Mouse (Mus musculus) midbrain, postnatal 0 days (tissue): ENCODE data around the gene Elp5. TPM values are rescaled to one million over a fixed set of nuclear protein-coding genes. Genes with fewer than 3 reads are reported as not detected.
"Not testable (repeated sequence)": the region's sequence is repeated elsewhere in the genome, so short reads cannot be mapped to it uniquely, and the experiment has no call there.

Experiments used
- ATAC-seq: fragments of 200-750 bp; cut with Nextera tagmentation; 2 replicates; pipeline ENCODE4 v1.8.0; 2017; ENCODE audit warnings: moderate number of reproducible peaks, mild to moderate bottlenecking, moderate TSS enrichment, moderate library complexity; ENCODE audit not compliant: low FRiP score
- DNase-seq: peaks from one replicate; pipeline ENCODE4 v3.0.0-alpha.2; 2015; ENCODE audit warnings: low spot score
- H3K27ac ChIP-seq: fragments of 300-500 bp; sonication (generic); 2 replicates; pipeline ENCODE4 v1.5.1; 2014; ENCODE audit warnings: low read depth, mild to moderate bottlenecking, low read length, mixed read lengths
- H3K27me3 ChIP-seq: fragments of 300-500 bp; sonication (generic); 2 replicates; pipeline ENCODE4 v1.6.1; 2014; ENCODE audit warnings: low read length, control low read depth, mixed read lengths; ENCODE audit not compliant: insufficient read depth
- H3K36me3 ChIP-seq: fragments of 300-500 bp; sonication (generic); 2 replicates; pipeline ENCODE4 v1.6.1; 2014; ENCODE audit warnings: low read length, control low read depth, mixed read lengths; ENCODE audit not compliant: insufficient read depth
- H3K4me1 ChIP-seq: fragments of 300-500 bp; sonication (generic); 2 replicates; pipeline ENCODE4 v1.6.1; 2014; ENCODE audit warnings: mild to moderate bottlenecking, control low read depth, antibody characterized with exemption, low read length, mixed read lengths; ENCODE audit not compliant: insufficient read depth
- H3K4me2 ChIP-seq: fragments of 300-500 bp; sonication (generic); 2 replicates; pipeline ENCODE4 v1.6.1; 2014; ENCODE audit warnings: low read depth, mild to moderate bottlenecking, low read length, mixed read lengths; ENCODE audit not compliant: poor library complexity, severe bottlenecking
- H3K4me3 ChIP-seq: fragments of 300-500 bp; sonication (generic); 2 replicates; pipeline ENCODE4 v1.5.1; 2014; ENCODE audit warnings: low read depth, mild to moderate bottlenecking, low read length, moderate library complexity
- H3K9ac ChIP-seq: fragments of 300-500 bp; sonication (generic); replicated peaks from 2 replicates; pipeline ENCODE4 v1.6.1; 2014; ENCODE audit warnings: mild to moderate bottlenecking, low read length, moderate library complexity, mixed read lengths; ENCODE audit not compliant: poor library complexity, severe bottlenecking
- H3K9me3 ChIP-seq: fragments of 300-500 bp; sonication (generic); 2 replicates; pipeline ENCODE4 v1.6.1; 2016; ENCODE audit warnings: low read length, control low read depth
- CTCF ChIP-seq: IDR thresholded peaks from 2 replicates; pipeline ENCODE4 v1.5.1; 2016; ENCODE audit warnings: antibody characterized with exemption, mild to moderate bottlenecking
- WGBS: fragments of 180-500 bp; shearing (Covaris S2); extraction: QIAGEN DNeasy Blood & Tissue Kit; methylation state at CpG from one replicate; pipeline ENCODE4 v1.1.7; 2014; 5-methylcytosine and 5-hydroxymethylcytosine counted together
- polyA plus RNA-seq: library from polyadenylated mRNA; unstranded; fragments of >200 nt; fragmentation: Nextera tagmentation; extraction: Ambion mirVana; gene quantifications from 2 replicates; pipeline ENCODE4 v1.2.1, GENCODE M21; 2015
- total RNA-seq: library from RNA; depleted of rRNA; stranded (reverse); fragments of >200 nt; gene quantifications from 2 replicates; pipeline ENCODE4 v1.2.3, GENCODE M21; 2014

Elp5 gene
- total and polyA plus RNA-seq, 2 experiments from 2014 or later = 157 to 171 TPM

DNA sequence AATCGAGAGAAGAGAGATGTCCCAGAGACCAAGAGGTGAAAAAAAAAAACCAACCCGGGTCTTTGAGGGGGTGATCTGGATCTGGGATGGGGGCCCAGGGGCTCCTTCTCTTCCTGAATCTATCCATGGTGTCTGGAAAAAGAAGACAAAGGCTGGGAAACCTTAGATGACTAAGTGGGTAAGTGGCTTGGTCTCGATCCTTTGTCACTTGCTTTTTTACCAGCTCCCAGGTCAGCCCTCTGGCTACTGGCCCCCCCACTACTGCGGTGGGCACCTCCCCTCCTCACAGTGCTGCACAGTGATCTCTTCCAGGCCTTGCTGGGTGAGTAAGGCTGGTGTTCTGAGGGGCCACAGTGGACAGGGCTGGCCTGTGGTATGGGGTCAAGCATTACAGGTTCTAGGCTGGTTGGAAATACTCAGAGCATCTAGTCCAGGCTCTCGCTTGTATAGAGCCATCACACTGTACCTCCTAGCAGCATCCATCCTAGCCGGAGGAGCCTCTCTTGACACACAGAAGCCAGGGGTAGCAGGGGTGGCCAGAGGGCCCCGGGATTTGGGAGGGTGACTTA, 35.0 kb upstream of the Elp5 start:
- DNase-seq (no peak), ATAC-seq (no peak)
- no peak for TF ChIP-seq CTCF
- Histone ChIP-seq H3K4me1 (peaks cover 17% of the 10 kb centered on the region), H3K27me3 (no peaks in the 10 kb centered on the region), H3K27ac (peak overlapping the region; percentile 96), H3K4me2 (peak overlapping the region; percentile 87), H3K4me3 (peak overlapping the region; percentile 63), H3K9ac (peak overlapping the region; percentile 80), H3K36me3 (peaks cover 13% of the 10 kb centered on the region), H3K9me3 (no peaks in the 10 kb centered on the region)
- WGBS = 20% methylated on average over 7 of the region's 7 CpGs

GRCm38 (mm10) chr11:70016669-70017068, 34.4 kb upstream of the Elp5 start, which contains the start of gene Dlg4:
Gene Dlg4, plus strand, starts transcription at chr11:70016942.
- H3K9ac ChIP-seq = peak within 1 kb of the TSS; percentile 80
- H3K27ac ChIP-seq = peak within 1 kb of the TSS; percentile 96
- no peak for TF ChIP-seq CTCF
- H3K36me3 ChIP-seq = peaks cover 20% of the 10 kb centered on the region
- ATAC-seq (no peak), DNase-seq (no peak)
- H3K4me3 ChIP-seq = peak within 1 kb of the TSS; percentile 63
- H3K9me3 ChIP-seq = no peaks in the 10 kb centered on the region
- WGBS = 54% methylated on average over 3 of the region's 3 CpGs
- H3K27me3 ChIP-seq = no peaks in the 10 kb centered on the region
- peaks cover 16% of the 10 kb centered on the region; the same call in 1 of the 2 replicates for H3K4me1 ChIP-seq
- H3K4me2 ChIP-seq = peak within 1 kb of the TSS; percentile 87

DNA sequence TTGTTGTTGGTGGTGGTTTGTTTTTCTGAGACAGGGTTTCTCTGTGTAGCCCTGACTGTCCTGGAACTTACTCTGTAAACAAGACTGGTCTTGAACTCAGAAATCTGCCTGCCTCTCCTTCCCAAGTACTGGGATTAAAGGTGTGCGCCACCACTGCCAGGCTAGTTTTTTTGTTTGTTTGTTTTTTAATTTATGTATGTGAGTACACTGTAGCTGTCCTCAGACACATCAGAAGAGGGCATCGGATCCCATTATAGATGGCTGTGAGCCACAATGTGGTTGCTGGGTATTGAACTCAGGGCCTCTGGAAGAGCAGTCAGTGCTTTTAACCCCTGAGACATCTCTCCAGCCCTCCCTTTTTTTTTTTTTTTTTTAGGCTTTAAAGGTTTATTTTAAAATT, 33.9 kb upstream of the Elp5 start:
- Histone ChIP-seq H3K36me3 (peaks cover 24% of the 10 kb centered on the region), H3K4me1 (peaks cover 16% of the 10 kb centered on the region; the same call in 1 of the 2 replicates)
- H3K4me3 ChIP-seq, ATAC-seq, H3K4me2 ChIP-seq, H3K9me3 ChIP-seq, DNase-seq, H3K27me3 ChIP-seq, H3K27ac ChIP-seq, H3K9ac ChIP-seq: not testable (repeated sequence)
- 76% methylated on average over 2 of the region's 2 CpGs for WGBS

- H3K4me3 ChIP-seq = peak overlapping the region; percentile 59
- H3K4me1 ChIP-seq = peaks cover 16% of the 10 kb centered on the region; the same call in 1 of the 2 replicates
- peak overlapping the region; percentile 73 for H3K4me2 ChIP-seq
- DNase-seq (no peak), ATAC-seq (no peak)
- no peaks in the 10 kb centered on the region for H3K9me3 ChIP-seq
- H3K27ac ChIP-seq = no peak overlapping the region
- WGBS = 63% methylated on average over 6 of the region's 6 CpGs
- no peaks in the 10 kb centered on the region for H3K27me3 ChIP-seq
- TF ChIP-seq CTCF = no peak
- H3K36me3 ChIP-seq = peaks cover 29% of the 10 kb centered on the region
- H3K9ac ChIP-seq = no peak overlapping the region
Measured at GRCm38 (mm10) chr11:70015677-70016076, 33.4 kb upstream of the Elp5 start.

- H3K4me1 ChIP-seq = peaks cover 16% of the 10 kb centered on the region; the same call in 1 of the 2 replicates
- TF ChIP-seq CTCF = peak; percentile 65
- H3K4me2 ChIP-seq = peak within 1 kb of the TSS; percentile 73
- peaks cover 35% of the 10 kb centered on the region for H3K36me3 ChIP-seq
- no peaks in the 10 kb centered on the region for H3K9me3 ChIP-seq
- peak within 1 kb of the TSS; percentile 72 for H3K27ac ChIP-seq
- under 1% methylated on average over 35 of the region's 35 CpGs for WGBS
- peak within 1 kb of the TSS; percentile 59 for H3K4me3 ChIP-seq
- ATAC-seq (peak; percentile 66), DNase-seq (peak; percentile 91)
- peak within 1 kb of the TSS; percentile 72 for H3K9ac ChIP-seq
- H3K27me3 ChIP-seq = no peaks in the 10 kb centered on the region
Measured at GRCm38 (mm10) chr11:70014880-70015558, 32.7 kb upstream of the Elp5 start, which contains the start of gene Acadvl. Gene Acadvl, minus strand, starts transcription at chr11:70015411.

- no peak for DNase-seq
- no peak overlapping the region for H3K4me3 ChIP-seq
- no peak overlapping the region for H3K9ac ChIP-seq
- no peak for ATAC-seq
- H3K27ac ChIP-seq = no peak overlapping the region
- no peaks in the 10 kb centered on the region for H3K9me3 ChIP-seq
- TF ChIP-seq CTCF = no peak
- WGBS = 65% methylated on average over 5 of the region's 5 CpGs
- H3K36me3 ChIP-seq = peaks cover 45% of the 10 kb centered on the region
- no peaks in the 10 kb centered on the region for H3K27me3 ChIP-seq
- peaks cover 16% of the 10 kb centered on the region; the same call in 1 of the 2 replicates for H3K4me1 ChIP-seq
- peak overlapping the region; percentile 73; the same call in 1 of the 2 replicates for H3K4me2 ChIP-seq
Measured at GRCm38 (mm10) chr11:70014051-70014450, 31.7 kb upstream of the Elp5 start.
